Mouse (Mus musculus) gastrocnemius, postnatal 4 days (tissue): ENCODE measurements at regions not wholly inside any gene's neighbourhood (a gene's known extent, or its start where the extent isn't known, plus 50 kb on each side); places are given as distances from the start of the nearest gene placed in this dataset.

ENCODE experiments used
- DNase-seq, 2 experiments: peaks; one replicate each; pipeline ENCODE4 v3.0.0; 2021 to 2022; ENCODE audit warnings: low spot score in 2 of 2, mixed read lengths in 2 of 2

DNA sequence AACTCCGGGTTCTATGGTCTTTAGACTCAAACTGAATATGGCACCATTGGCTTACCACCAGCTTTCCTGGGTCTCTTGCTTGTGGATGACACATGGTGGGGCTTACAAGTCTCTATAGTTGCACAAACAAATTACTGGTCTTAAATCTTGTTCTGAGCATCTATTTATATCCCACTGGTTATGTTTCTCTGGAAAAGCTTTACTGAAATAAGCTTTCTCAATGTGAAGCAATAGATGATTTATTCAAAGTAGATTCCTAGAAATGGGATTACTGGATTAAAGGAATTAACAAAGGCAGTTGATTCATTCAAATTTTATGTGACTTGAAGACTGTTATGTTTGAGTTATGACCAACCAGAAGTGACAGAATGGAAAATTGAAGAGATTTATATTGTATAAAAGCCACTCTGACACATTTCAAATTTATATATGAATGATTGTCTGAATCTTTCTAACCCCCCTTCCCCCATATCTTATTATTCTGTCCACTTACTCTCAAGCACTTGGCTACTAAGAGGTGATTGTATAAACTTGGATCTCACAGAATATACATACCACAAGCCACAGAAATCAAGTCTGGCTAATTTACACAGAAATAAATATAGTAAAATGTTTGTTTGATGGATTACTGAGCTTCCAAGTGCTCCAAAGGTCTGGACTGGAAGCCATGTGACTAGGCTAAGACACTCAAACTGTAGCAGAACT lies 113.4 kb upstream of the C1qtnf3 start:
- DNase-seq, result no peak

GRCm38 (mm10) chr15:10840621-10841034 lies 111.5 kb upstream of the C1qtnf3 start:
- no peak for DNase-seq

DNA sequence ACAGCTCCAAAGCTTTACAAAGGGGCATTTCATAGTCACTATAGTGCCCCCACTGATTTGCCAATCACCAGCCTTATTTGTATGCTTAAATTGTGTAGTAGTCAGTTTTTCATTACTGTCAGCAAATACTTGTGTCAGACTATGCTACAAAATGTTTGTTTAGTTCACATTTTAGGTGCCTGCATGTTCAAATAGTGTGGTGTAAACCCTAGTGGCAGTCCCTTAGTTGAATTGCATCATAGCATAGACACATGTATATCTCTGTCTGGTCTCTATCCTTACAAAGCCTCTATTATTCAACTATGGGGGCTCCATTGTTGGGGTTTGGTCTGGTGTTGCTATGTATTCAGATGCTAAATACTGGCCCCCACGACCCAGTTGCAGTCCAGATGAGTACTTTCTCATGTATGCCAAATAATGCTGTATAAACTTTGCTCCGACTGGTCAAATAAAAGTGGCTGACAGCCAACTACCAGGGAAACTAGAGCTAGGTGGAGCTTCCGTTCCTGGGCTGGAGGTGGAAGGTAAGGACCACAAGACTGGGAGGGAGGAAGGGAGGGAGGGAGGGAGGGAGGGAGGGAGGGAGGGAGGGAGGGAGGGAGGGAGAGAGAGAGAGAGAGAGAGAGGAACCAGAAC lies 109.0 kb upstream of the C1qtnf3 start:
- DNase-seq, result no peak

DNA sequence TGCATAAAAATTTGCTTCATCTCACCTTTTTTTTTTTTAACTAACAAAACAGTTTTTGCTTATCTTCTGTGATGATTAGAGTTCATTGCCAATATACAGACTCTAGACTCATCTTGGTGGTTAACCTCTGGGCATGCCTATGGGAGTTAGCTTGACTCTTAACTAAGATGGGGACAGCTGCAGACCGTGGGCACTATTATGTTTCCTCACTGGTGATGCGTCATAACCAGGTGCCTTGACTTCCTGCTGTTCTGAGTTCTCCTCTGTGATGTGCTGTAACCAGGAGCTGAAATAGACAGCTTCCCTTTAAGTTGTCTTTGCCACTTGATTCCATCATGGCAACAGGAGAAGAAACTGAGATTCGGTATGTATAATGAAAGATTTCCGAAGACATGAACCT lies 105.4 kb upstream of the C1qtnf3 start:
- no peak for DNase-seq

DNA sequence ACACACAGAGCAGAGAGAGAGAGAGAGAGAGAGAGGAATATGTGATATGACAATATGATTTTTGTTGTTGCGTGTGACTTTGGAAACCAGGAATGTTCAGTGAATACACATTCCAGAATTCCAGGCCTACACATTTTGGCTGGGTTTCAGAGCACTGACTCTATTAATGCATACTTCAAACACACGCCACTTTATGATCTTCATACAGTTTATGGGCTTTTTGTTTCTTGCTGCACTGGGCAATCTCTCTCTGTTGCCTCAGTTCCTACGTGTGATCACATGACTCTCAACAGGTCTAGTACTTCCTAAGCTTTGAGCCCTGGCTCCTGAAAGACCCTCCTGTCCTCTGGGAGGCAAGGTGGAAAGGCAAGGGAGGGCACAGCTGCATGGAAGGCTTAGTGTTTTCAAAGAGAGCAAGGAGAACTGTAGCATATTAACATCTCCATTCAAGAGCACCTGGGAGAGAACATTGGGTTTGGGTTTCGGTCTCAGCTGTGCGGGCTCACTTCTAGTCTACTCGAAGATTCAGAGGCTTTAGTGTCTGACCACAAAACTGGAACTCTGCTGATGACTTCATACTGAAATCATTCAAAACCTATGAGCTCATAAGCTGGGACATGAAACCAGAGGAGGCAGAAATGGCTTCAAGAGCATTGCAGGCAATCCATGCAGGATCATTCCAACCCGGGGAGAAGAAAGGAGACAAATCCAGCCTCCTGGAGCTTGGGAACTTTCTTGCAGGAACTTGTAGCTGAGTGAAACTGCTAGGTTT lies 87.9 kb upstream of the C1qtnf3 start:
- DNase-seq, result no peak

- DNase-seq, result no peak
Observed at GRCm38 (mm10) chr15:10865109-10865508, 87.0 kb upstream of the C1qtnf3 start.

DNA sequence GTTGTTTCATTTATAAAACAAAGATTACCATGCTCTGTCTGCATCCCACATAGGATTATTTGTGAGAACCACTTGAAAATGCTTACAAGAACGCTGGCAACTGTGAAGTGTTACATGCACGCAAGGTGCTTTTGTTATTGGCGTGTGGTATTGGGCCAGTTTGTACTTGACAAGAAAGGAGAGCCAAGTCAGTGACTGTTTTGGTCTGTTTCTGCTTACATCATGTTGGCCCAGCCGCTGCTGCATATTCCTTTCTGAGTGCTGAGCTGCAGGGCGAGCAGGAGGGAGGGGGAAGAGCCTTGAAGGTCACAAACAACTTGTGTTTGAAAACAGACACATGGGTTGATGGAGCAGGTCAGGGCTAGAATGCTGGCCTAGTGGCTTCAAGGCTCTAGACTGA lies 85.3 kb upstream of the C1qtnf3 start:
- no peak for DNase-seq

GRCm38 (mm10) chr15:10868115-10868514 lies 84.0 kb upstream of the C1qtnf3 start:
- DNase-seq, result no peak

GRCm38 (mm10) chr15:10868716-10869585 lies 83.2 kb upstream of the C1qtnf3 start:
- DNase-seq, result no peak

- DNase-seq, result no peak
Observed at GRCm38 (mm10) chr15:10869879-10870278, 82.3 kb upstream of the C1qtnf3 start.

- DNase-seq, result no peak
Observed at GRCm38 (mm10) chr15:10872322-10872967, 79.7 kb upstream of the C1qtnf3 start.

- DNase-seq, result no peak
Observed at GRCm38 (mm10) chr15:10876328-10876727, 75.8 kb upstream of the C1qtnf3 start.

DNA sequence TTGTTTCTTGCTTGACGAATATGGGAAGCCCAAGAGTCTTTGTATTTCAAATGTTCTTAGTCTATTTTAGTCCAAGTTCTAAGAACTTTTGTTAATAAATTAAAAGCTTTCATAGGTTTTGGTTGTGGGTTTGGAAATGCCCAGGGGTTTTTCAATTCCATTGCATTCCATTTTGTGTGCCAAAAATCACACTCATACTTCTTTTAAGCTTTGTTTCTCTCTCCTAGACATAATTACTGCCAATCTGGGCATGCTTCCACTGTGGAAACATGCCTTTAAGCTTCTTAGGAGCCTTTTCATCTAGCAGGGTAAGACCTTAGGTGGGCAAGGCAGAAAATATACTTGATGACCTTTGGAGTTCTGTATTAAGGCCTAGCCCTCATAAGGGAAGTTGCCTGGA lies 70.4 kb upstream of the C1qtnf3 start:
- no peak for DNase-seq

DNA sequence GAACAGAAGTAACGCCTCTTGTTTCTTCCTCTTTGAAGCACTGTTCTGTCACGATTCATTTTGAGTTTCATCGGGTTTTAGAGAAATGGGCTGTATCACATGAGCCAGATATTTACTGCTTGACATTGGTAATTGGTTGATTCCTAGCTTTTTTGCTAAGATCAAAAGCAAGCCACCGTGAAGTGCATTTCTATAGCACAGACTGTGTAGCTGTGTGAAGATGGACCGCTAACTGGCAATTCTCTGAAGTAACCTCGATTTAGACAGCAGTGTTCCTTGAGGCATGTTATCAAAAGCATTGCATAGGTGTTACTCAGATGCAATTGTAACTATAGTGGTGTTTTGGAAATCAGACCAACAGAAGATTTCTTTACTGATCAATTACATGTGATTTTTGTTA lies 64.1 kb upstream of the C1qtnf3 start:
- no peak for DNase-seq

GRCm38 (mm10) chr15:10890220-10890921 lies 61.8 kb upstream of the C1qtnf3 start:
- peak; percentile 62 to 85 for DNase-seq

GRCm38 (mm10) chr15:10898309-10898708 lies 53.8 kb upstream of the C1qtnf3 start:
- no peak for DNase-seq

- DNase-seq, result no peak
Observed at GRCm38 (mm10) chr15:10898715-10899486, 53.2 kb upstream of the C1qtnf3 start.

- DNase-seq, result no peak
Observed at GRCm38 (mm10) chr15:10899904-10900303, 52.2 kb upstream of the C1qtnf3 start.

GRCm38 (mm10) chr15:10901075-10901474 lies 51.1 kb upstream of the C1qtnf3 start:
- peak in 1 of 2 experiments; percentile 44 for DNase-seq
